Mouse (Mus musculus): ENCODE results near the gene Ss18l2.

DNA sequence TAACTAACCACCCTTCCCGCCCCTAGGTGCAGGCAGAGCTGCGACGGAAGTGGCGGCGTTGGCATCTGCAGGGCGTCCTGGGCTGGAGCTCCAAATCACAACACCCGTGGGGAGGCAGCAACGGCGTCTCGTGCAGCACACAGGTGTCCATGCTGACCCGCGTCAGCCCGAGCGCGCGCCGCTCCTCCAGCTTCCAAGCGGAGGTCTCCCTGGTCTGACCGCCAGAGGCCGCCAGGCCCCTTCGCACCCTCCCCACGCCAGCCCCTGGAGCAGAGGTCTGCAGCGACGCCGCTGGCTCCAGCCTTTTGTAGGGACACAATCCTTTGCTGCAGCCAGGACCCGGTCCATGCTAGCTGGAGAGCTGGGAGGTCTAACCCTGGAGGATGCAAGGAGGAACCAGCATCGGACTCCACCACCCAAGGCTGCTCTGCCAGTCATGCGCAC, 40.8 kb upstream of the Ss18l2 start:
- TF ChIP-seq CTCF (conservative IDR thresholded peaks at IDR 0.05; ENCODE audit: low read length) (no peak), POU5F1 (IDR thresholded peaks at IDR 0.05; ENCODE audit: borderline replicate concordance, low read length) (no peak)
